Mouse (Mus musculus): ENCODE results near the gene Prdm16. TPM values are rescaled to one million over a fixed set of nuclear protein-coding genes. Genes with fewer than 3 reads are reported as not detected.

Prdm16 gene
- polyA plus RNA-seq, 1 experiment from 2014 or later, result 22.4 TPM

DNA sequence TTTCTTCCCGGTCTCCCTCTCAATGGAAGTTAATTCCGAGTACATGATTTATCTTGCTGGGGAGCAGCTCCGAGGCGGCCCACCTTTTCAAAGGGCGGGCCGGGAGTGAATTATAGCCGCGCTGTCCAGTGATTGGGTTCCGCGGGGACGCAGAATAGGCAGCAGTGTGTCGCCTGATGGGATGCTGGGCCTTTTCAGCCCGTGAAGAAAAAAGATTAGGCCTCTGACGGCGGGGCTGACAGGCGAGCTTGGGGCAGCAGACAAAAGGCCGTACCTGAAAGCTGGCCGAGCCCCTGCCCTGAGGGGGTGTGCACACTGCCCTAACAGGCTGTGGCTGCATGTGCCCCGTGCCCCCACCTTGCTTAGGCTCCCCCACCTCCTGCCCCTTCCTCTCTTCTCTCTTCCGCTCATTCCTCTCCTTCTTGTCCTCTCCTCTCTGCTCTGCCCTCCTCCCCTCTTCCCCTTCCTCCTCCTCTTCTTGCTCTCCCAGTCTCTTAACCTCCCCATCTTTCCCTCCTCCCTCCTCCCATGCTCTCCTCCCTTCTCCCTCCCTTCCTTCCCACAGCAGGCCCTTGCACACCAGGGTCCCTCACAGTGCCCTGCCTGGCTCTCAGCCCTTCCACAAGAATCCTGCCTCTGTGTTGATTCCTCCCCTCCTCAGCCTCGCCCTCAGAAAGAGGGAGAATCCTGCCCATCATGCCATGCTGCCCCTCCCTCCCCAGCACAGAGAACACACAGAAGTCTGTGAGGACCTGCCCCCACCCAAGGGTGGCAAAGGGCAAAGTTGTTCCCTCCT is 41.7 kb downstream of the Prdm16 start:
- 18% methylated on average over 21 of the region's 21 CpGs for WGBS
- H3K9ac ChIP-seq, result no peak overlapping the region
- no peaks in the 10 kb centered on the region for H3K36me3 ChIP-seq
- H3K27me3 ChIP-seq, result peaks cover 9% of the 10 kb centered on the region; the same call in 1 of the 2 replicates
- H3K9me3 ChIP-seq, result no peaks in the 10 kb centered on the region
- H3K4me1 ChIP-seq, result peaks cover 38% of the 10 kb centered on the region
- H3K4me2 ChIP-seq, result no peak overlapping the region
- no peak for ATAC-seq (ENCODE audit: borderline replicate concordance, extremely low read depth, low FRiP score, low TSS enrichment)
- no peak overlapping the region for H3K27ac ChIP-seq
- H3K4me3 ChIP-seq, result no peak overlapping the region

- Histone ChIP-seq H3K36me3 (no peaks in the 10 kb centered on the region), H3K4me2 (no peak overlapping the region), H3K9me3 (no peaks in the 10 kb centered on the region), H3K4me3 (no peak overlapping the region), H3K27ac (no peak overlapping the region), H3K4me1 (peaks cover 33% of the 10 kb centered on the region), H3K27me3 (peaks cover 9% of the 10 kb centered on the region; the same call in 1 of the 2 replicates), H3K9ac (no peak overlapping the region)
- WGBS, result 35% methylated on average over 17 of the region's 17 CpGs
- ATAC-seq (ENCODE audit: borderline replicate concordance, extremely low read depth, low FRiP score, low TSS enrichment), result no peak
Observed at GRCm38 (mm10) chr4:154594116-154594760, 42.4 kb downstream of the Prdm16 start.

DNA sequence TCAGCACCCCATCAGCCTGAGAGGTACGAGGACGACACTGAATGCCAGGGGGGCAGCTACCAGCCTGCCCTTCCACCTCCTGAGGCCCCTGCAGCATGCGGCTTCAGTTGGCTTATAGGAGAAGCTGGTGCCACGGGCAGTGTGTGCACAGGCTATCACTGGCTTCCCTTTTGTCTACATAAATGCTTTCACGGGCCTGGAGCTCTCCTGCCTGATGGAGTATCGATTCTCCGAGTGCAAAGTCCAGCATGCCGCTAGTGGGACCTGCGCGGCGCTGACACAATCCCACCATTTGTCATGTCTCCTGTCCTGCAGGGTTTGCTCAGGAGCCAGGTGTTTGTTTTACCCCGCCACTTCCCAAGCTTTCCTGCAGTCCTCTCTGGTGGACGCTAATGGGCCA is 44.1 kb downstream of the Prdm16 start:
- H3K9me3 ChIP-seq, result no peaks in the 10 kb centered on the region
- no peak overlapping the region for H3K4me3 ChIP-seq
- H3K9ac ChIP-seq, result no peak overlapping the region
- no peak overlapping the region for H3K4me2 ChIP-seq
- peaks cover 9% of the 10 kb centered on the region; the same call in 1 of the 2 replicates for H3K27me3 ChIP-seq
- no peak for ATAC-seq (ENCODE audit: borderline replicate concordance, extremely low read depth, low FRiP score, low TSS enrichment)
- 25% methylated on average over 13 of the region's 13 CpGs for WGBS
- H3K36me3 ChIP-seq, result no peaks in the 10 kb centered on the region
- no peak overlapping the region for H3K27ac ChIP-seq
- peaks cover 49% of the 10 kb centered on the region for H3K4me1 ChIP-seq

- H3K4me2 ChIP-seq, result no peak overlapping the region
- WGBS, result 69% methylated on average over 9 of the region's 11 CpGs
Observed at GRCm38 (mm10) chr4:154590910-154591309, 45.8 kb downstream of the Prdm16 start.

GRCm38 (mm10) chr4:154586334-154586733 is 50.3 kb downstream of the Prdm16 start:
- 64% methylated on average over 11 of the region's 11 CpGs for WGBS
- Histone ChIP-seq H3K4me1 (peaks cover 62% of the 10 kb centered on the region), H3K4me2 (0 out of 2 replicates have a peak overlapping the region, but pooled peaks have one; percentile 13), H3K27me3 (no peaks in the 10 kb centered on the region), H3K9ac (no peak overlapping the region), H3K4me3 (no peak overlapping the region), H3K36me3 (no peaks in the 10 kb centered on the region), H3K9me3 (no peaks in the 10 kb centered on the region), H3K27ac (peak overlapping the region; percentile 93)
- ATAC-seq (ENCODE audit: borderline replicate concordance, extremely low read depth, low FRiP score, low TSS enrichment), result no peak

More at GRCm38 (mm10) chr4:154590910-154591309, 45.8 kb downstream of the Prdm16 start:
- Histone ChIP-seq H3K9ac (no peak overlapping the region), H3K27ac (no peak overlapping the region), H3K4me1 (peaks cover 66% of the 10 kb centered on the region), H3K4me3 (no peak overlapping the region), H3K36me3 (no peaks in the 10 kb centered on the region), H3K9me3 (no peaks in the 10 kb centered on the region), H3K27me3 (peaks cover 9% of the 10 kb centered on the region; the same call in 1 of the 2 replicates)
- ATAC-seq (ENCODE audit: borderline replicate concordance, extremely low read depth, low FRiP score, low TSS enrichment), result no peak

- H3K27ac ChIP-seq, result peak overlapping the region; percentile 93
- ATAC-seq (ENCODE audit: borderline replicate concordance, extremely low read depth, low FRiP score, low TSS enrichment), result peak; percentile 66; the same call in 1 of the 2 replicates
- no peaks in the 10 kb centered on the region for H3K27me3 ChIP-seq
- H3K4me2 ChIP-seq, result peak overlapping the region; percentile 13; the same call in 1 of the 2 replicates
- no peaks in the 10 kb centered on the region for H3K9me3 ChIP-seq
- peaks cover 62% of the 10 kb centered on the region for H3K4me1 ChIP-seq
- no peak overlapping the region for H3K9ac ChIP-seq
- WGBS, result 51% methylated on average over 14 of the region's 14 CpGs
- no peak overlapping the region for H3K4me3 ChIP-seq
- no peaks in the 10 kb centered on the region for H3K36me3 ChIP-seq
Observed at GRCm38 (mm10) chr4:154585779-154586178, 50.9 kb downstream of the Prdm16 start.

DNA sequence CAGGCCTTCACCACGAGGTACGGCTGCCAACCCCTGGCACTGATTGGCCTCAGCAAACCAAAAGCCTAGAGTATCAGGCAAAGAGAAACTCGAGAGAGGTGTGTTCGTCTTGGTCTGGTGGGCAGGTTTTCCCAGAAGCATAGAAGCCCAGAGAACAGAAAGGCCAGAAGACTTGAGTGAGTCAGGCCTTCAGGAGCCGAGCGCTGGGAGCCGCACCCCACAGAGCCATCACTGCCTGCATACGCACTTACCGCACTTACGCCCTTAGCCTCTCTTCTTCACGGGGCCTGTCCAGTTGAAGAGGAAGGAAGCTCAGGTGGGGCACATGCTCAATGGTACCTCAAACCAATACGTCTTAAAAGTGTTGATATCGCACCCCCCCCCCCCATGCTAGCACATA is 53.0 kb downstream of the Prdm16 start:
- Histone ChIP-seq H3K36me3 (no peaks in the 10 kb centered on the region), H3K9me3 (no peaks in the 10 kb centered on the region), H3K27me3 (no peaks in the 10 kb centered on the region), H3K4me1 (peaks cover 57% of the 10 kb centered on the region), H3K4me2 (no peak overlapping the region), H3K9ac (no peak overlapping the region), H3K4me3 (no peak overlapping the region), H3K27ac (peak overlapping the region; percentile 93; the same call in 1 of the 2 replicates)
- WGBS, result 83% methylated on average over 13 of the region's 13 CpGs
- no peak for ATAC-seq (ENCODE audit: borderline replicate concordance, extremely low read depth, low FRiP score, low TSS enrichment)

DNA sequence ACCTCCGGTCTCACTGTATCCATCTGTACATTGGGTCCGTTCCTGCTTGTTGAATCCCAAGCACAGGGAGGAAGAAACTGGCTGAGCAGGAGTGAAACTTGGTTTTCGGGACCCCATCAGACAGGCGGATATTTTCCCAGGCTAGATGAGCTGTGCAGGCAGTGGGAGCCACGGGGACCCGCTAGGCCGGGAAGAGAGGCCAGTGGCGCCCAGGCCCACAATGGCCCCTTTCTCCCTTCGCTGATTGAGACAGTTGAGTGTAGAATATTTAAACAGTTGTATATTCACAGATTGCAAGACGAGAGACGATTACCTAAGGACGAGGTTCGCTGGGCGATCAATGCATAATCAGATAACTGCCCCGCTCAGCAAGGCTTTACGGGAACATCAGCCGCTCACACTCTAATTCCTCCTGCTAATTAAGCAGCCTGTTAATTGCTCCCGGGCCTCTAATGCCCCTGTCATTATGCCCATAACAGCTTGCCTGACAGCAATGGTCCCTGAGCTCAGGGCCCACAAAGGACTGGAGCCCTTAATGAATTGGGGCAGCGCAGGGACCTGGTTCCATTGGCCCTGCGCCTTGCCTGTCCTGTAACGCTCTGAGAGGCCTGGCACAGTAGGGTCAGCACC is 54.0 kb downstream of the Prdm16 start:
- Histone ChIP-seq H3K4me1 (peaks cover 47% of the 10 kb centered on the region), H3K4me2 (no peak overlapping the region), H3K27ac (no peak overlapping the region), H3K4me3 (no peak overlapping the region), H3K9ac (no peak overlapping the region), H3K27me3 (no peaks in the 10 kb centered on the region), H3K9me3 (no peaks in the 10 kb centered on the region), H3K36me3 (no peaks in the 10 kb centered on the region)
- WGBS, result 83% methylated on average over 21 of the region's 21 CpGs
- no peak for ATAC-seq (ENCODE audit: borderline replicate concordance, extremely low read depth, low FRiP score, low TSS enrichment)

DNA sequence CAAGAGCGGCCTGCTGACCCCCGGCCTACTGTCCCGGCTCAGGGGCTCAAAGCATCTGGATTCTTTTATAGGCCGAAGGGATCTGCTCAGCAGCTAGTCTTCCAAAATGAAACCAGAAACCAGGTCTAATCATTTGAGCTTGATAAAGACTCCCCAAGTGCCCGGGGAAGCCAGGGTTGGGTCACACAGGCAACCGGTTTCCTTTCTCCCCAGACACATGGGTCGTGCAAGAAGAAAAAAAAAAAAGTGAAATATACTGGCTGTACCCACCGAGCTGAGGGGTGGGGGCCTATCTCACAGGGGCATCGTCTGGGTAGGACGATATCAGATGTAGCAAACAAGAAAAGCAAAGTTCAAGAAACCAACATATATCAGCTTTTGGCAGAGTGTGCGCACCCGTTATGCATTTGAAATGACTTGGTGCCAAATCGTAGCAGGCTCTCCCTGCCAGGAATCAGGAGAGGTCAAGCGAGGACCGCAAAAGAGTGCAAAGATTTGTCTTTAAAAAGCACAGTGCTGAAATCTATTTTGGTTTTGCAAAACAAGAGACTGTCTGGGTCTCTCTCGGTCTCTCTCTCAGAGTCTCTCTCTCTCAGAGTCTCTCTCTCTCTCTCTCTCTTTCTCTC is 55.3 kb downstream of the Prdm16 start:
- 45% methylated on average over 16 of the region's 16 CpGs for WGBS

GRCm38 (mm10) chr4:154574208-154574875 is 62.3 kb downstream of the Prdm16 start:
- H3K27ac ChIP-seq, result peak overlapping the region; percentile 82
- H3K9me3 ChIP-seq, result no peaks in the 10 kb centered on the region
- H3K36me3 ChIP-seq, result no peaks in the 10 kb centered on the region
- no peak overlapping the region for H3K4me3 ChIP-seq
- peak; percentile 33; the same call in 1 of the 2 replicates for ATAC-seq (ENCODE audit: borderline replicate concordance, extremely low read depth, low FRiP score, low TSS enrichment)
- 43% methylated on average over 13 of the region's 13 CpGs for WGBS
- H3K27me3 ChIP-seq, result peaks cover 2% of the 10 kb centered on the region; the same call in 1 of the 2 replicates
- H3K4me2 ChIP-seq, result no peak overlapping the region
- H3K9ac ChIP-seq, result no peak overlapping the region
- H3K4me1 ChIP-seq, result peaks cover 37% of the 10 kb centered on the region

More for the DNA sequence above, 55.3 kb downstream of the Prdm16 start:
- Histone ChIP-seq H3K4me2 (no peak overlapping the region), H3K9ac (no peak overlapping the region), H3K4me3 (no peak overlapping the region), H3K4me1 (peaks cover 34% of the 10 kb centered on the region), H3K27ac (no peak overlapping the region), H3K27me3 (no peaks in the 10 kb centered on the region), H3K9me3 (no peaks in the 10 kb centered on the region), H3K36me3 (no peaks in the 10 kb centered on the region)
- ATAC-seq (ENCODE audit: borderline replicate concordance, extremely low read depth, low FRiP score, low TSS enrichment), result no peak

DNA sequence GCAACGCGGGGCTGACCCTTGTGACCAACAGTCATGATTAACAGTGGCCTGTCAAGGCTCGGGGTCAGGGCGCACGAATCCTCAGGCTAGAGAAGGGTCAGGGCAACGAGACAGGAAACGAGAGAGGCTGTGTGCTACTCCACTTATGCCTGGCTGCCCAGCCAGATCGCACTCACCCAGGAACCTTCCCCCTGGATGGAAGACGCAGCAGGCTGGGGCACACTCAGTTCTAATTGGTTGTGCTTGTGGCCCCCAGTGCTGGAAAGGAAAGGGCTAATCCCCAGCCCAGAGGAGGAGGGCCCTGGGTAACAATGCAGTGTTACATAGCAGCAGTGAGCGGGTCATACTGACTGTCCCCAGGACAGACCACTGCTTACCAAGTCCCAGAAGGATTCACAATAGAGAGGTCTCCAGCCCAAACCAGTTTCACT is 66.2 kb downstream of the Prdm16 start:
- Histone ChIP-seq H3K9ac (no peak overlapping the region), H3K4me1 (peaks cover 58% of the 10 kb centered on the region), H3K27me3 (peaks cover 5% of the 10 kb centered on the region; the same call in 1 of the 2 replicates), H3K9me3 (no peaks in the 10 kb centered on the region), H3K4me3 (no peak overlapping the region), H3K36me3 (no peaks in the 10 kb centered on the region), H3K27ac (no peak overlapping the region), H3K4me2 (no peak overlapping the region)
- no peak for ATAC-seq (ENCODE audit: borderline replicate concordance, extremely low read depth, low FRiP score, low TSS enrichment)
- WGBS, result 30% methylated on average over 10 of the region's 10 CpGs
